Mouse (Mus musculus) regulatory T cell (primary cell): ENCODE measurements around the gene Fam131b.

Experiments used
- in situ Hi-C: fragments of 300-600 bp; cut with MboI, MseI; formaldehyde crosslinking; loops from one replicate; pipeline ENCODE4 v1.15.1; 2025; ENCODE audit warnings: high pct_unique_total_duplicates

Gene Fam131b

DNA sequence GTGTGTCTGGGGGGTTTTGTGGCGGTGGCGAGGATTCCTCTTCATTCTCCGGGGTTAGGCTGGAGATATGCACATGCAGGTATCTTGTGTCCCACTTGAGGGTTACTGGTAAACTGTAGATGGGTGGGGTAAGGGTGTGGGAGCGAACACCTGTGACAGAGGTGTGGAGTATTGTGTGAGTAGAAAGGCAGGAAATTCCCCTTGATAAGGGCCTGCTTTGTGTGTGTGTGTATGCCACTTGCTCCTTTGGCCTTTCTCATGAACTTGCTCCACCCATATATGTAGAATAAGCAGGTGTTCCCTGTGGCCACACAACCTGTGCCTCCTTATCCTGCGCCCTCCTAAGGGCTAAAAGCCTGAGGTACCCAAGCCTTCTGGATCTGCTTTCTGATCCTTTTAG, 32.5 kb upstream of the Fam131b start:
- in situ Hi-C loops = loop anchor here (5.0 kb wide), 1 partner anchor 90 kb away; no protein-coding TSS in a partner anchor

- in situ Hi-C loops = loop anchor here (5.0 kb wide), 1 partner anchor 89 kb away; no protein-coding TSS in a partner anchor
Measured at GRCm38 (mm10) chr6:42355794-42356600, 31.6 kb upstream of the Fam131b start.

DNA sequence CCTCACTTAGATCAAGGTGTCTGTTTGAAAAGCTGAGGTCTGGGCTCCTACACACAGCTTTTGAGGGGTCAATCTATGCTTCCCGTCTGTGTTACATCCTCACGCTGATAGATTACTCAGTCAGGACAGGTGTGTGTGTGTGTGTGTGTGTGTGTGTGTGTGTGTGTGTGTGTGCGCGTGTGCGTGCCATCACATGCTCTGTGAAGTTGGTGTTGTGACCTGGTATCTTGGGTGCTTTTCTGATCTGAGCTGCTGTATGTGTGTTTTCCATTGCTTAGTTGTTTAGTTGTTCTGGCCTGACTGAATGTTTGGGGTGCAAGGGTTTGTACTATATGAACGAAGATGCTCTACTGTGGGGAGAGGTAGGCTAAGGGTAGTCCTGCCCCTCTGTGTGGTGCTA, 30.9 kb upstream of the Fam131b start:
- in situ Hi-C loops = loop anchor here (5.0 kb wide), 1 partner anchor 88 kb away; no protein-coding TSS in a partner anchor

DNA sequence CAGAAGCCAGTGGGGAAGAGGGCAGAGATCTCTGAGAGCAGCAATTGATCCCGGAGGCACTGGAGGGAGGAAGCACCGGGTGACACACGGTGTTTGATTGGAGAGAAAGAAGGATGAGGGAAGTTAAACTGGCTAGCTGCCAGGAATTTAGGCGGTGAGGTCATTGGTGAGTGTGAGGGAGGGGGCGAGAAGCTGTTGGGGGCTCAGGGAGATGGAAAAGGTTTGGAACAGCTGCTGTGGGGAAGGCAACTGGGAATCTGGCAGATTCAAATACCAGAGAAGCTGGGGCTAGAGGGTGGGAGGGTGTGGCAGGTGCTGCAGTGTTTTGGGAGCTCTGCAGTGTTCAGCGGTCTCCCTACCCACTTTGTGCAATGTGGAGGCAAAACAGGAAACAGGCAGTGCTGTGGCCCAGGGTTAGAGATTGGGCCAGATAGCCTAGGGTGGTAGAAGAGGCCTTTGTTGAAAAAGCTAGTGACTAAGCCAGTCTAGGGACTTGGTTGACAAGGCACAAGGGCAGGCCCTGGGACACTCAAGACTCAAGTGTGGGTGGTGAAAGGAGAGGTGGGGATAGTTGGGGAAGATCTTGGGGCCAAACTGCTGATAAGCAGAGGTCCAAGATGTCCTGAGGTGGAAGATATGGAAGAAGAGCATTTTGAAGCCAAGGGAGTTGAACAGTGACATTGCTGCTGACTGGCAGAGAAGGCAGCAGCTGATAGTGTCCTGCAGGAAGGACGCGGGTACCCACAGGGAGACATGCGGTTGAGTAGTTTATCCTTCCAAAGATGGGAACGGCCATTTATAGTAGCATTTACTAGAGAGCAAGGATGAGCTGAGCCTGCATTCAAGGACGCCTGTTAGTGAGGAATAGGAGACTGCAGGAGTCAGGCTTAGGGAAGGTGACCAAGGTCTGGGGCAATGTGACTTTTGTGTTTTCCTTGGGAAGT, 29.9 kb upstream of the Fam131b start:
- in situ Hi-C loops = loop anchor here (5.0 kb wide), 1 partner anchor 87 kb away; no protein-coding TSS in a partner anchor

DNA sequence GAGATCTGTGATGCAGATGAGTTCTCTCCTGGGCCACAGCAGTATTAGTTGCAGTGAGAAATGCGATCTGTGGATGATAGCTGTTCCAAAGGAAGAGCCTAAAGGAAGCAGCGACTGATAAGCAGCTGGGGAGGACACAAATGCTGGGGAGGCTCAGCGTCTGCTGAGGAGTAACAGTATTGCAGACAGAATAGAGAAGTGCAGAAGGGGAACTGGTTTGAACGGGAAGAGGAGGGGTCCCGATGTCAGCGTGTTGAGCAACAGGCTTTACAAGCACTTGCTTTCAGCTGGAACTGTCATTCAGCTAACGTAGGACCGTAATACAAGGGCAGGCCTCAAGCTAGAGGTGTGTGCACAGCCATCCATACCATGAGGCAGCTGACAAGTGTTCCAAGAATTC, 28.7 kb upstream of the Fam131b start:
- in situ Hi-C loops = no loop called here

- in situ Hi-C loops = no loop called here
Measured at GRCm38 (mm10) chr6:42352486-42352846, 28.0 kb upstream of the Fam131b start.

DNA sequence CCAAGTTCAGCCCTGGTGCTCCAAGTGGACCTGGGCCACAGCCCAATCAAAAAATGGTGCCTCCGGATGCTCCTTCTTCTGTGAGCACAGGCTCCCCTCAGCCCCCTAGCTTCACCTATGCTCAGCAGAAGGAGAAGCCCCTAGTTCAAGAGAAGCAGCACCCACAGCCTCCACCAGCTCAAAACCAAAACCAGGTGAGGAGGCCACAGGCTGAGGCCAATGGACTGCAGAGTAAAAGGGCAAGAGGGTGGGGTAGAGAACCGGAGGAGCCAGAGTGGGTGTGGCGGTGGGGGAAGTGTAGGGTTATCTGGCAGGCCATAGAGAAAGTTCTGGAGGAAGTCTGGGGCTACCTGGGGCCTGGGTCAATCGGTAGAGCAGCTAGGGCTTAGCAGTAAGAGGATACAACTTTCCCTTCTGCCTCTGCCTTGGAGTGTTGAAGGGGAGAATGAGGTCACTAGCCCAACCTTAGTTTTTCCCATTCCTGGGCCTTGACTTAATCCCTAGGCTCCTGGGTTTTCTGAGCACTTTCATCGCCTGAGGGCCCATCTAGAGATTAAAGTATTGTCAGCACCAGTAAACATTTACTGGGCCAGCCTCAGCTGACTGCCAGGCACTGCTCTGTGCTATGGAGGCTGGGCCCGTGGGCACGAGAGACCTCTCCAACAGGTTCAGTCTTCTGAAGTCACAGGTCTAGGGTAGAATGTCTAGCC, 27.5 kb upstream of the Fam131b start:
- in situ Hi-C loops = no loop called here

GRCm38 (mm10) chr6:42350968-42351775, 26.7 kb upstream of the Fam131b start:
- in situ Hi-C loops = no loop called here

DNA sequence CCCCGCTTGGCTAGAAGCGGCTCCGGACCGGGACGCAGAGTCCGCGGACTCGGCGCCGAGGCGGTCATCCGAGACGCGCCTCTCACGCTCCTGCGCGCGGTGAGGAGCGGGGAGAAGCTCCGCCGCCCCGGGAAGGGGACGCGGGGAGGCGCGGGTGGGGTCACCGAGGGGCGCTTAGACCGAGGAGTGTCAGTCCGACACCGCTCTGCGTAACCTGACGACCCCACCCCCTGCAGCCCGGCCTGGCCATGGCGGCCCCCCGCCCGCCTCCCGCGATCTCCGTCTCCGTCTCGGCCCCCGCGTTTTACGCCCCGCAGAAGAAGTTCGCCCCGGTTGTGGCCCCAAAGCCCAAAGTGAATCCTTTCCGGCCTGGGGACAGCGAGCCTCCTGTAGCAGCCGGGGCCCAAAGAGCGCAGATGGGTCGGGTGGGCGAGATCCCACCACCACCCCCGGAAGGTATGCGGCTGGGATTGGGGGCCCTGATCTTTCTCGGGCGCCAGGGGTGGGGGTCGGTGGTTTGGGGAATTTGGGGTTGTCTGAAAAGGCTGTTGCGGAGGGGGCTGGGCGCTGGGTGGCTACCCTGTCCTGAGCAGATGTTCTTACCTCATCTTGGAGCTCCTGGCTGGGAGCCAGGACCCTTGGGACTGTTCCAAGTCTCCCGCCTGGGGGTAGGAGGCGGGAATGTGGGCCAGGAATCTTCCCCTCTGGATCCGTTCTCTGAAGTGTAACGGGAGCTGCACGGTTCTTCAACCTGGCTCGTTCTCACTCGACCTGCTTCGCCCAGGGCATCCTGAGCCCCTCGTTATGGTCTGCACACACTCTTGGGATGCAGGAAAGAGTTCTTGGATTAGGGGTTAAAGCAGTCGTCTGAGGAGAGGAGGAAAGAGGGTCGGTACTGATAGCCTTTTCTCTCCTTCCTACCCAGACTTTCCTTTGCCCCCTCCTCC, 25.9 kb upstream of the Fam131b start:
- in situ Hi-C loops = no loop called here

DNA sequence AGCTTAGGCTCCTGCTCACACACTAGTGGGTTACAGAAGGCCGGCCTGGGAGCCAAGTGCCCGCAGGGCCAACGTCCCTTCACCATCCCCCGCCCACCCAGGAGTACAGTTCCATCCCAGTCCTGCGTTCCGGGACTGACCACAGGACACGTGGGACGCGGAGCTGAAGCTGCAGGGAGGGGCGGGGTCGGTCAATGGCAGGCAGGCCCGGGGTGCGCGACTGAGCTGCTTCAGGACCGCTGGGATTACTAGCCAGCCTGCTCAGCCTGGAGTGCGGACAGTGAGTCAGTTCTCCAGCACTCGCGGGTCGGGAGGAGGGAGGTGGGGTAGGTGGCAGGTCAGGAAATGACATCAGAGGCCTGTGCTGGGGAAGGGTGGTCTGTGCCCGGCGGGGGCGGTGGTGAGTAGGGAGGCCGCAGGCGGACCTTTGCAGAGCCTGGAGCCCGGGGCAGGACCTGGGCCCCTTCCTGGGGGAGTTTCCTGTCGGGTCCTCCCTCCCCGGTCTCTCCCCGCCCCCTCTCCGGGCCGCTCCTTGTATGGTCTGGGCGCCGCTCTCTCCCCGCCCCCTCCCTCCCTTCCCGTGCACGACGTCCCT, 25.1 kb upstream of the Fam131b start, which contains the start of gene Zyx:
TSS of gene Zyx (plus strand) at position 205 of the 595 bp plus-strand sequence.
- in situ Hi-C loops = no loop called here

DNA sequence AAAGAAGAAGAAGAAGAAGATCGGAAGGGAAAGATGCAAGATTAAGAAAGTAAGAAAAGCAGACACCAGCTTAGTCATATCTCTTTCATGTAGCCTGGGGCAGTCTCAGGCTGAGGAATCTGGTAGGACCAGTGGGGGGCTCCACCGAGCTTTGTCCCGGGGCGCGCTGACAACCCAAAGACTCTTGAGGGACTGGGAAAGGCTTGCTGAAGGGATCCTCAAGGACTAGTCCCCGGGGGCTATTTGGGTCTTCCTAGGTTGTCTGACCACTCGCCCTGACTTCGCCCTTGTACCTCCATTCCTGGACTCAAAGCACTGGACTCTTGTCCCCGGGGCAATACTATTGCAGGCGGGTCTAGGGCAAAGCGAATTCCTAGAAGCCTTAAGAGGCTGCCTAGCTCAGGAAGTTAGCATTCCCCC, 24.6 kb upstream of the Fam131b start:
- in situ Hi-C loops = no loop called here

- in situ Hi-C loops = no loop called here
Measured at GRCm38 (mm10) chr6:42348281-42349005, 24.0 kb upstream of the Fam131b start.

DNA sequence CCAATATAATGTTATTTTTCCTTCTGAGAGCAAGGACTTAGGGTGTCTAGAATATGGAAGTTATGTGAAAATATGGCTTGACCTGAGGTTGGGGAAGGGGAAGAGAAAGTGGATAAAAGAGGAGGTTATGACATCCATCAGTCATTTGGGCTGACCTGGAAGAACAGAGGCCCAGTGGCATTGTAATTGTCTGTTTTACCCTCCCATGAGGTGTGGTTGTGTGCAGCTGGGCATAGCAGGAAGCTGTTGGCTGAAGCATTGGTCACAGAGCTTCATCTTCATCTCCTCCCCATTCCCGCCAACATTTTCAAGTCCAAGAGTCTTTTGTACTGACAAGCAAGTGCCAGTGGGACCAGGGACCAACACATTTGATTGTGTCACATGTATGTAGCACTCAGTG, 19.8 kb upstream of the Fam131b start:
- in situ Hi-C loops = no loop called here

DNA sequence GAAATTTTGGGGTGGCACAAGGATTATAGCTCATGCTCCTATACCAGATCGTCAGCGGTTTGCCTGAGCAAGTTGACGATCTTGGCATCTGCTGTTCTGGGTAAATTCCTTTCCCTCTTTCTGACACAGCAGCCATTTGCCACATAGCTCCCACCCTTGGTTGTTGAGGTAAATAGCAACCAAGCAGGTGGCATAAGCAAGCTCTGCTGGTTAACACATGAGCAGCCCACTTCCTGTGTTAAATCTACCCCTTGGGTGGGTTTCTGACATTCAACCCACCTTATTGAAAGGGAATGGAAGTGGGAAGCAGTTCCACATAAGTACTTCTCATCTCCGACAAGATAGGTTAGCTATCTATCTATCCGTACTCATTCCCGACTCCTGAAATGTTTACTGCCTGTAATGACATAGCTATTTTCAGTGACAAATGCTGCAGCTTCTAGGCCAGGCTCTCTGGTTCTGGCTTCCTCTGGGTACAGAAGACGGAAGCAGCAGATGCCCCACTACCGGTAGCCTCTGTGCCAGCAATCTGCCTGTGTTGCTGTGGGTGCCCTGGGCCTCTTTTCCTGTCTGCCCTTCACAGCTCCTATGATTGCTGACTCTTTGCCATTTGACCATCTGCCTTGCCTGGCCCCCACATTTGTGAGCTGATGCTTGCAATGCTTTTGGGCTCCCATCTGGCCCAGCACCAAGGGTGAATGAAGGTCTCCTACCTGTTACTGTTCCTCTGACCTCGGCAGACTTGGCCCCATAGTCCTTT, 19.1 kb upstream of the Fam131b start:
- in situ Hi-C loops = no loop called here

GRCm38 (mm10) chr6:42342171-42342570, 17.7 kb upstream of the Fam131b start:
- in situ Hi-C loops = no loop called here

DNA sequence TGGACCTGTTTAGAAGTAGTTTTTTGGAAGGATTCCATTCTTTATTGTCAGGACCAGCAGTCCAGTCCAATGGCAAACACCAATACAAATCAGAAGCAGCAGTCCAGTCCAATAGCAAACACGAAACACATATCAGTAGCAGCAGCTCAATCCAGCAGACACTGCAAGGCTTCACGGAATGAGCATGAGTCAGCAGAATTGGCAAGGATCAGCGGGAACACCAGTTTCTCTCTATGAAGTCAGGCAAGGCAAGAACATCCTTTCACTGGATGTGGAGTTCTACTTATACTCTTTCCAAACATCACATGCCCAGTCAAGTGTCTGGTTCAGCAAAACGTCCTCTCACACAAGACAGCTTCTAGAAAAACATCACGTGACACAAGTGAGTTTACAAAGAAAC, 15.5 kb upstream of the Fam131b start:
- in situ Hi-C loops = no loop called here

GRCm38 (mm10) chr6:42339189-42339588, 14.7 kb upstream of the Fam131b start:
- in situ Hi-C loops = no loop called here

- in situ Hi-C loops = loop anchor here (5.0 kb wide), 1 partner anchor 99 kb away; no protein-coding TSS in a partner anchor
Measured at GRCm38 (mm10) chr6:42330946-42331345, 6.5 kb upstream of the Fam131b start.
